Mouse (Mus musculus): ENCODE measurements around the gene Crx. TPM values are rescaled to one million over a fixed set of nuclear protein-coding genes. Genes with fewer than 3 reads are reported as not detected.

Gene Crx
- polyA plus RNA-seq (2014; fragmentation: Illumina TruSeq; extraction: RNeasy Lipid Tissue Mini Kit (QIAGEN cat#74804); ENCODE audit: low read depth, low replicate concordance) = not detected

GRCm38 (mm10) chr7:15879756-15880155 is at the start of gene Crx:
TSS of gene Crx (minus strand) at chr7:15879968.

DNA sequence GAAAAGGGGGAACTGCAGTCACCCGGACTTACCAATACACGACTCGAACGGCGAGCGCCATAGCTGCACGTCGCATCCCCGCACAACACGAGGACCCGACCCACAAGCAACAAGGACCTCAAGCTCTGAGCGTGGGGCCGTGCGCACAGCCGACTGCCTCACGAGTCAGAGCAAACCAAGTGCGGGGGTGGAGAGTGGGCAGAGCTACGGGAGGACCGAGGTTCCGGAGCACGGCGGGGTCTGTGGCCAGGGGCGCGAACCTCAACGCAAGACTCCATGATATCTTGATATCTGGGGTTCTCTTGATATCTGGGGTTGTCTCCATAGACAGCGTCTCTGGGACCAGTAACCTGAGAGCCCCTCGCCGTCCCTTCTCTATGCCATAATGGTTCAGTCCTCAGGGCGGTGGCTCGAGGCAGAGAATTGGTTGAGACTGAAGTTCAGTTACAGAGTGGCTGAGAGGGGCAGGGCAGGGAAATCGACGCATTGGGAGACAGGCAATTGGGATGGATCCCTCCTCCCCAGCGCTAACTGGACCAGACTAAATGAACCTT is 42.5 kb upstream of the Crx start, which contains the start of gene Selenow:
Gene Selenow, minus strand, starts transcription at position 183 of the 554 bp plus-strand sequence.

GRCm38 (mm10) chr7:15882317-15882716 is 2.5 kb upstream of the Crx start, which contains the start of gene Crxos:
TSS of gene Crxos (plus strand) at chr7:15882617.

GRCm38 (mm10) chr7:15839578-15839977 is 40.2 kb downstream of the Crx start, which contains the start of gene Obox6:
TSS of gene Obox6 (minus strand) at chr7:15839678.

Other genes with a start within 250 kb of the Crx start
- not detected for gene Obox3, start 240.1 kb downstream of the Crx start, polyA plus RNA-seq (2014; fragmentation: Illumina TruSeq; extraction: RNeasy Lipid Tissue Mini Kit (QIAGEN cat#74804); ENCODE audit: low read depth, low replicate concordance)
- not detected for gene Obox5, start 129.8 kb downstream of the Crx start, polyA plus RNA-seq (2014; fragmentation: Illumina TruSeq; extraction: RNeasy Lipid Tissue Mini Kit (QIAGEN cat#74804); ENCODE audit: low read depth, low replicate concordance)
- not detected for gene Obox6, start 40.3 kb downstream of the Crx start, polyA plus RNA-seq (2014; fragmentation: Illumina TruSeq; extraction: RNeasy Lipid Tissue Mini Kit (QIAGEN cat#74804); ENCODE audit: low read depth, low replicate concordance)
- not detected for gene Crxos, start 2.6 kb upstream of the Crx start, polyA plus RNA-seq (2014; fragmentation: Illumina TruSeq; extraction: RNeasy Lipid Tissue Mini Kit (QIAGEN cat#74804); ENCODE audit: low read depth, low replicate concordance)
- 298 TPM for gene Selenow, start 42.4 kb upstream of the Crx start, polyA plus RNA-seq (2014; fragmentation: Illumina TruSeq; extraction: RNeasy Lipid Tissue Mini Kit (QIAGEN cat#74804); ENCODE audit: low read depth, low replicate concordance)
- 143 TPM for gene Nop53, start 66.1 kb upstream of the Crx start, polyA plus RNA-seq (2014; fragmentation: Illumina TruSeq; extraction: RNeasy Lipid Tissue Mini Kit (QIAGEN cat#74804); ENCODE audit: low read depth, low replicate concordance)
- gene Ehd2, start 87.6 kb upstream of the Crx start, polyA plus RNA-seq (2014; fragmentation: Illumina TruSeq; extraction: RNeasy Lipid Tissue Mini Kit (QIAGEN cat#74804); ENCODE audit: low read depth, low replicate concordance) = 52.6 TPM
- 5.2 TPM for gene Bicra, start 168.0 kb upstream of the Crx start, polyA plus RNA-seq (2014; fragmentation: Illumina TruSeq; extraction: RNeasy Lipid Tissue Mini Kit (QIAGEN cat#74804); ENCODE audit: low read depth, low replicate concordance)
- not detected for gene Zfp541, start 181.8 kb upstream of the Crx start, polyA plus RNA-seq (2014; fragmentation: Illumina TruSeq; extraction: RNeasy Lipid Tissue Mini Kit (QIAGEN cat#74804); ENCODE audit: low read depth, low replicate concordance)
- 87.2 TPM for gene Napa, start 218.5 kb upstream of the Crx start, polyA plus RNA-seq (2014; fragmentation: Illumina TruSeq; extraction: RNeasy Lipid Tissue Mini Kit (QIAGEN cat#74804); ENCODE audit: low read depth, low replicate concordance)
- 39.1 TPM for gene Kptn, start 239.9 kb upstream of the Crx start, polyA plus RNA-seq (2014; fragmentation: Illumina TruSeq; extraction: RNeasy Lipid Tissue Mini Kit (QIAGEN cat#74804); ENCODE audit: low read depth, low replicate concordance)
- gene Slc8a2, start 249.9 kb upstream of the Crx start, polyA plus RNA-seq (2014; fragmentation: Illumina TruSeq; extraction: RNeasy Lipid Tissue Mini Kit (QIAGEN cat#74804); ENCODE audit: low read depth, low replicate concordance) = 0.55 TPM